Mouse (Mus musculus) heart, adult 10 weeks (tissue): ENCODE data around the gene Rfng. TPM values are rescaled to one million over a fixed set of nuclear protein-coding genes. Genes with fewer than 3 reads are reported as not detected.

Experiments used
- polyA plus RNA-seq: library from polyadenylated mRNA; stranded (reverse); fragments of 350-450 nt; fragmentation: Illumina TruSeq; extraction: RNeasy Lipid Tissue Mini Kit (QIAGEN cat#74804); gene quantifications from one replicate; pipeline ENCODE4 v1.2.3, GENCODE M21; 2014; ENCODE audit warnings: low read depth, low replicate concordance

The Rfng gene
- polyA plus RNA-seq, result 18.9 TPM

GRCm38 (mm10) chr11:120784064-120784791 lies at the start of gene Rfng, which contains the start of gene Gps1:
Rfng (minus strand) TSS chr11:120784207.
Gps1 (plus strand) TSS chr11:120784272.

GRCm38 (mm10) chr11:120823956-120824786 lies 40.2 kb upstream of the Rfng start, which contains the start of gene Fasn:
Fasn (minus strand) TSS chr11:120824547.

GRCm38 (mm10) chr11:120795756-120796613 lies 12.0 kb upstream of the Rfng start, which contains the start of gene Dus1l:
Dus1l (minus strand) TSS chr11:120796403.

GRCm38 (mm10) chr11:120762672-120763041 lies 21.4 kb downstream of the Rfng start, which contains the start of gene Hmga1b:
Hmga1b (plus strand) TSS chr11:120762794.

GRCm38 (mm10) chr11:120731858-120732680 lies 51.9 kb downstream of the Rfng start, which contains the start of gene Cbr2:
Cbr2 (minus strand) TSS chr11:120732114.

Other genes starting within 250 kb of the Rfng start
- gene Mcrip1, start 234.5 kb downstream of the Rfng start, polyA plus RNA-seq, result 64.9 TPM
- gene Ppp1r27, start 233.1 kb downstream of the Rfng start, polyA plus RNA-seq, result not detected
- gene P4hb, start 211.0 kb downstream of the Rfng start, polyA plus RNA-seq, result 176 TPM
- 159 TPM for gene Arhgdia, start 202.6 kb downstream of the Rfng start, polyA plus RNA-seq
- 25.3 TPM for gene Alyref, start 185.8 kb downstream of the Rfng start, polyA plus RNA-seq
- gene Anapc11, start 185.8 kb downstream of the Rfng start, polyA plus RNA-seq, result 53.2 TPM
- not detected for gene Npb, start 175.7 kb downstream of the Rfng start, polyA plus RNA-seq
- 72.2 TPM for gene Pcyt2, start 166.3 kb downstream of the Rfng start, polyA plus RNA-seq
- 16.4 TPM for gene Sirt7, start 159.0 kb downstream of the Rfng start, polyA plus RNA-seq
- 42.4 TPM for gene Mafg, start 150.6 kb downstream of the Rfng start, polyA plus RNA-seq
- gene Pycr1, start 140.4 kb downstream of the Rfng start, polyA plus RNA-seq, result 2.0 TPM
- 61.7 TPM for gene Myadml2, start 136.0 kb downstream of the Rfng start, polyA plus RNA-seq
- not detected for gene Notum, start 123.0 kb downstream of the Rfng start, polyA plus RNA-seq
- 39.2 TPM for gene Aspscr1, start 111.2 kb downstream of the Rfng start, polyA plus RNA-seq
- gene Cenpx, start 70.5 kb downstream of the Rfng start, polyA plus RNA-seq, result 53.4 TPM
- 12.1 TPM for gene Lrrc45, start 70.3 kb downstream of the Rfng start, polyA plus RNA-seq
- 4.0 TPM for gene Rac3, start 62.7 kb downstream of the Rfng start, polyA plus RNA-seq
- 23.6 TPM for gene Dcxr, start 56.9 kb downstream of the Rfng start, polyA plus RNA-seq
- 30.3 TPM for gene Cbr2, start 52.1 kb downstream of the Rfng start, polyA plus RNA-seq
- 3.6 TPM for gene Hmga1b, start 21.4 kb downstream of the Rfng start, polyA plus RNA-seq
- gene Gps1, start 65 bp upstream of the Rfng start, polyA plus RNA-seq, result 66.7 TPM
- gene Dus1l, start 12.2 kb upstream of the Rfng start, polyA plus RNA-seq, result 27.0 TPM
- 30.7 TPM for gene Fasn, start 40.3 kb upstream of the Rfng start, polyA plus RNA-seq
- 1.6 TPM for gene Ccdc57, start 148.7 kb upstream of the Rfng start, polyA plus RNA-seq
- 1.8 TPM for gene Slc16a3, start 164.3 kb upstream of the Rfng start, polyA plus RNA-seq
- 49.3 TPM for gene Csnk1d, start 207.1 kb upstream of the Rfng start, polyA plus RNA-seq